Mouse (Mus musculus) hindbrain, embryonic 14.5 days (tissue): ENCODE measurements around the gene Arrdc5. TPM values are rescaled to one million over a fixed set of nuclear protein-coding genes. Genes with fewer than 3 reads are reported as not detected.

Experiments
- ATAC-seq: fragments of 200-750 bp; cut with Nextera tagmentation; 2 replicates; pipeline ENCODE4 v1.8.0; 2017; ENCODE audit warnings: moderate number of reproducible peaks, mild to moderate bottlenecking, moderate TSS enrichment, moderate library complexity; ENCODE audit not compliant: low FRiP score
- DNase-seq: peaks from one replicate; pipeline ENCODE4 v3.0.0-alpha.2; 2015; ENCODE audit warnings: low spot score
- H3K27ac ChIP-seq: fragments of 300-500 bp; sonication (generic); 2 replicates; pipeline ENCODE4 v1.5.1; 2014; ENCODE audit warnings: mild to moderate bottlenecking, moderate library complexity
- H3K27me3 ChIP-seq: fragments of 300-500 bp; sonication (generic); 2 replicates; pipeline ENCODE4 v1.6.1; 2014; ENCODE audit warnings: mild to moderate bottlenecking, low read length, mixed read lengths; ENCODE audit not compliant: control insufficient read depth, insufficient read depth
- H3K36me3 ChIP-seq: fragments of 300-500 bp; sonication (generic); replicated peaks from 2 replicates; pipeline ENCODE4 v1.6.1; 2014; ENCODE audit not compliant: control insufficient read depth, insufficient read depth
- H3K4me1 ChIP-seq: fragments of 300-500 bp; sonication (generic); replicated peaks from 2 replicates; pipeline ENCODE4 v1.6.1; 2014; ENCODE audit warnings: antibody characterized with exemption, low read length, mixed read lengths; ENCODE audit not compliant: control insufficient read depth, insufficient read depth
- H3K4me2 ChIP-seq: fragments of 300-500 bp; sonication (generic); replicated peaks from 2 replicates; pipeline ENCODE4 v1.6.1; 2014; ENCODE audit warnings: mild to moderate bottlenecking, moderate library complexity
- H3K4me3 ChIP-seq: fragments of 300-500 bp; sonication (generic); replicated peaks from 2 replicates; pipeline ENCODE4 v1.5.1; 2014; ENCODE audit warnings: mild to moderate bottlenecking, low read length
- H3K9ac ChIP-seq: fragments of 300-500 bp; sonication (generic); 2 replicates; pipeline ENCODE4 v1.6.1; 2014
- H3K9me3 ChIP-seq: fragments of 300-500 bp; sonication (generic); 2 replicates; pipeline ENCODE4 v1.6.1; 2016; ENCODE audit warnings: low read length; ENCODE audit not compliant: control insufficient read depth
- WGBS: fragments of 180-500 bp; shearing (Covaris S2); extraction: QIAGEN DNeasy Blood & Tissue Kit; methylation state at CpG from one replicate; pipeline ENCODE4 v1.1.7; 2014; 5-methylcytosine and 5-hydroxymethylcytosine counted together
- polyA plus RNA-seq: library from polyadenylated mRNA; unstranded; fragments of >200 nt; fragmentation: Nextera tagmentation; extraction: Ambion mirVana; gene quantifications from 2 replicates; pipeline ENCODE4 v1.2.1, GENCODE M21; 2014

Gene Arrdc5
- polyA plus RNA-seq, 1 experiment from 2014 or later: not detected

- WGBS: 15% methylated on average over 9 of the region's 9 CpGs
- DNase-seq (peak; percentile 53), ATAC-seq (peak; percentile 6; the same call in 1 of the 2 replicates)
- Histone ChIP-seq H3K9me3 (no peaks in the 10 kb centered on the region), H3K9ac (peak overlapping the region; percentile 38; the same call in 1 of the 2 replicates), H3K27ac (peak overlapping the region; percentile 75), H3K36me3 (peaks cover 27% of the 10 kb centered on the region), H3K4me3 (peak overlapping the region; percentile 62; the same call in 1 of the 2 replicates), H3K4me1 (peaks cover 34% of the 10 kb centered on the region), H3K27me3 (no peaks in the 10 kb centered on the region), H3K4me2 (peak overlapping the region; percentile 59)
Measured at GRCm38 (mm10) chr17:56255429-56255828, 44.7 kb downstream of the Arrdc5 start.

- Histone ChIP-seq H3K9me3 (no peaks in the 10 kb centered on the region), H3K36me3 (peaks cover 20% of the 10 kb centered on the region), H3K4me1 (peaks cover 27% of the 10 kb centered on the region), H3K27ac (no peak overlapping the region; the same call in 1 of the 2 replicates), H3K27me3 (no peaks in the 10 kb centered on the region), H3K9ac (no peak overlapping the region), H3K4me2 (no peak overlapping the region), H3K4me3 (no peak overlapping the region)
- 85% methylated on average over 4 of the region's 4 CpGs for WGBS
- DNase-seq (no peak), ATAC-seq (no peak)
Measured at GRCm38 (mm10) chr17:56254695-56255094, 45.4 kb downstream of the Arrdc5 start.

GRCm38 (mm10) chr17:56251136-56251829 is 48.8 kb downstream of the Arrdc5 start:
- Histone ChIP-seq H3K9ac (0 out of 2 replicates have a peak overlapping the region, but pooled peaks have one; percentile 21), H3K9me3 (no peaks in the 10 kb centered on the region), H3K4me3 (no peak overlapping the region), H3K27me3 (no peaks in the 10 kb centered on the region), H3K4me1 (peaks cover 5% of the 10 kb centered on the region), H3K4me2 (peak overlapping the region; percentile 38), H3K36me3 (no peaks in the 10 kb centered on the region), H3K27ac (peak overlapping the region; percentile 82)
- ATAC-seq (peak; percentile 58), DNase-seq (peak; percentile 71)
- WGBS: 24% methylated on average over 6 of the region's 6 CpGs

DNA sequence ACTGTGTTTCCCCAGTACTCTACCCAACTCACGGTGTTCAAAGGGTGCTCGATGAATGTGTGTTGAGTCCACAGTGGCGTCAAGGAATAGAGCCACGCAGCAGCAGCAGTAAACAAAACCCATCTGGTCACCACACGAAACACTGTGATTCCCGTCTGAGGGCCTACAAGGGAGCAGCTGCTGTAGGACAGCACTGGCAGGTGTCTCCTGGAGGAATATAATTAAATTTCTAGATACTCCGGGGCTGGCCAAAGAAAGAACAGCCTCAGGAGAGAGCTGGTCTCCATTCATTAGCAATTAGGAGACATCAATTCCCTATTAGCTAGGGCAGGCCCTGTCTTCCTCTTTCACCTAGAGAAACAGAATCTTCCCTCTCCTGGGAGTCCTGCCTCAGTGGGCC is 54.5 kb downstream of the Arrdc5 start:
- Histone ChIP-seq H3K27ac (no peak overlapping the region), H3K4me3 (no peak overlapping the region), H3K9ac (no peak overlapping the region), H3K27me3 (peaks cover 8% of the 10 kb centered on the region), H3K9me3 (no peaks in the 10 kb centered on the region), H3K4me1 (no peaks in the 10 kb centered on the region; the same call in 1 of the 2 replicates), H3K4me2 (no peak overlapping the region), H3K36me3 (no peaks in the 10 kb centered on the region)
- ATAC-seq (no peak), DNase-seq (no peak)
- 41% methylated on average over 7 of the region's 7 CpGs for WGBS

Other genes with a start within 250 kb of the Arrdc5 start
- gene Ubxn6, start 225.3 kb downstream of the Arrdc5 start, polyA plus RNA-seq: 72.0 and 75.6 TPM in 2 replicates
- gene Hdgfl2, start 220.7 kb downstream of the Arrdc5 start, polyA plus RNA-seq: 95.0 and 98.1 TPM in 2 replicates
- 0.12 and 0.20 TPM in 2 replicates for gene Plin4, start 190.5 kb downstream of the Arrdc5 start, polyA plus RNA-seq
- 1.9 and 2.1 TPM in 2 replicates for gene Plin5, start 182.7 kb downstream of the Arrdc5 start, polyA plus RNA-seq
- 0.19 and 0.20 TPM in 2 replicates for gene Lrg1, start 178.3 kb downstream of the Arrdc5 start, polyA plus RNA-seq
- gene Sema6b, start 159.9 kb downstream of the Arrdc5 start, polyA plus RNA-seq: 18.3 and 20.5 TPM in 2 replicates
- 8.4 and 9.9 TPM in 2 replicates for gene Tnfaip8l1, start 137.8 kb downstream of the Arrdc5 start, polyA plus RNA-seq
- 67.8 and 70.8 TPM in 2 replicates for gene Mydgf, start 116.4 kb downstream of the Arrdc5 start, polyA plus RNA-seq
- gene Dpp9, start 81.4 kb downstream of the Arrdc5 start, polyA plus RNA-seq: 23.4 and 26.2 TPM in 2 replicates
- 21.0 and 21.8 TPM in 2 replicates for gene Fem1a, start 43.5 kb downstream of the Arrdc5 start, polyA plus RNA-seq
- gene Ticam1, start 23.5 kb downstream of the Arrdc5 start, polyA plus RNA-seq: 1.4 and 1.5 TPM in 2 replicates
- 13.9 and 16.4 TPM in 2 replicates for gene Plin3, start 7.4 kb downstream of the Arrdc5 start, polyA plus RNA-seq
- gene Uhrf1, start 3.0 kb upstream of the Arrdc5 start, polyA plus RNA-seq: 14.1 and 15.9 TPM in 2 replicates
- 62.2 and 64.3 TPM in 2 replicates for gene Kdm4b, start 25.8 kb upstream of the Arrdc5 start, polyA plus RNA-seq
- gene Ptprs, start 176.2 kb upstream of the Arrdc5 start, polyA plus RNA-seq: 272 and 276 TPM in 2 replicates
- gene Znrf4, start 212.1 kb upstream of the Arrdc5 start, polyA plus RNA-seq: not detected in 2 replicates